Mouse (Mus musculus): ENCODE measurements around the gene Tet2.

DNA sequence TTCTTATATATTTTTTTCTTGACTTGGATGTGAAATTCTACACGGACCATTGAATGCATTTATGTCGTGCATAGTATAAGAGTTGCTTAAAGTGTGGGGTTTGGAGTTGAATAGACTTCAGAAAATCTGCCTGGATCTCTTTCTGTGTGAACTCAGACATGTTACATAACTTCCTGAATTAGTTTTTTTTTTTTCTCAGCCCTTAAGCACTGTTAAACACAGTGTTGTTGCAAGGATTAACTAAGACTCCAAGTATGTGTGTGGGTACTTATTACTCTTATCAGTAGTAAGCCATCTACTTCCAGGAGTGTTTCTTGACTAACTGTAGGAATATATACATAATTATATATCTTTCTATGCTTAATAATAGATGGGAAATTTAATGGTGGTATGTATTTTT, 3.7 kb upstream of the Tet2 start:
- TF ChIP-seq POLR2A (IDR thresholded peaks at IDR 0.05; ENCODE audit: insufficient read depth, low read depth, low read length) (no peak), CTCF (IDR thresholded peaks at IDR 0.05; ENCODE audit: insufficient read depth, low read depth, low read length) (no peak)
